Mouse (Mus musculus): Measurements from ENCODE around the gene Robo1. TPM values are rescaled to one million over a fixed set of nuclear protein-coding genes. Genes with fewer than 3 reads are reported as not detected.

Gene Robo1
- polyA plus RNA-seq, 1 experiment from 2014 or later = 59.8 TPM

- no peak overlapping the region for H3K9ac ChIP-seq
- H3K27ac ChIP-seq = no peak overlapping the region
- 31% methylated on average over 6 of the region's 6 CpGs for WGBS
- no peaks in the 10 kb centered on the region for H3K27me3 ChIP-seq
- peaks cover 19% of the 10 kb centered on the region for H3K4me1 ChIP-seq
- no peaks in the 10 kb centered on the region for H3K9me3 ChIP-seq
- H3K36me3 ChIP-seq (replicated peaks) = no peaks in the 10 kb centered on the region
- ATAC-seq (ENCODE audit: low FRiP score) = peak; percentile 53; the same call in 1 of the 2 replicates
- peak overlapping the region; percentile 13; the same call in 1 of the 2 replicates for H3K4me2 ChIP-seq
- no peak overlapping the region for H3K4me3 ChIP-seq (replicated peaks)
Observed at GRCm38 (mm10) chr16:72670240-72671038, 362.3 kb downstream of the Robo1 start.

DNA sequence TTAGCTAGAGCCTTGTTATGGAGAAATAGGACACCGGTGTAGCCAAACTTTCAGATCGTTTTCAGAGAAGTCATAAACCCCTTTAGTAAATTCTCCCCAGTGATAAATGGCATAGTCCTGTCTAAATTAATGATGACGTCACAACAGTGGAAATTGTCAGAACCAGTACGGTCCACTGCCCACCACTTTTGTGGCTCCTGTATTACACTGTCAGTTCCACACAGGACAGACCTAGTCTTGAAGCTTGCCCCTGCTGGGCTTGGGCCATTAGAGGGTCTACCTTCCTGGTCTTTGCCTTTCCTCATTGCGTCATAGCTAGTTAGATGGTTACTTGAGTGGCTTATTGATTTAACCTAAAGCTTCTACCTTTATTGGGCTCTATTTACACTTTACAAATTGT lies 369.1 kb downstream of the Robo1 start:
- H3K27ac ChIP-seq = no peak overlapping the region
- no peak for ATAC-seq (ENCODE audit: low FRiP score)

GRCm38 (mm10) chr16:72678450-72678849 lies 370.3 kb downstream of the Robo1 start:
- no peaks in the 10 kb centered on the region for H3K9me3 ChIP-seq
- no peak overlapping the region for H3K9ac ChIP-seq
- H3K4me2 ChIP-seq = no peak overlapping the region
- 51% methylated on average over 13 of the region's 13 CpGs for WGBS
- ATAC-seq (ENCODE audit: low FRiP score) = peak; percentile 39; the same call in 1 of the 2 replicates
- no peaks in the 10 kb centered on the region for H3K36me3 ChIP-seq (replicated peaks)
- 0 out of 2 replicates have a peak overlapping the region, but pooled peaks have one; percentile 4 for H3K27ac ChIP-seq
- peaks cover 37% of the 10 kb centered on the region for H3K4me1 ChIP-seq
- no peak overlapping the region for H3K4me3 ChIP-seq (replicated peaks)
- peaks cover 20% of the 10 kb centered on the region for H3K27me3 ChIP-seq

More for the DNA sequence above, 369.1 kb downstream of the Robo1 start:
- H3K27me3 ChIP-seq = peaks cover 11% of the 10 kb centered on the region
- peaks cover 33% of the 10 kb centered on the region for H3K4me1 ChIP-seq
- no peak overlapping the region for H3K4me3 ChIP-seq (replicated peaks)
- no peak overlapping the region for H3K4me2 ChIP-seq
- H3K36me3 ChIP-seq (replicated peaks) = no peaks in the 10 kb centered on the region
- H3K9me3 ChIP-seq = no peaks in the 10 kb centered on the region
- H3K9ac ChIP-seq = no peak overlapping the region
- 81% methylated on average over 5 of the region's 5 CpGs for WGBS

- no peak for ATAC-seq (ENCODE audit: low FRiP score)
- Histone ChIP-seq H3K9me3 (no peaks in the 10 kb centered on the region), H3K27me3 (peaks cover 25% of the 10 kb centered on the region), H3K4me3 (replicated peaks) (no peak overlapping the region), H3K27ac (no peak overlapping the region), H3K4me2 (no peak overlapping the region), H3K36me3 (replicated peaks) (no peaks in the 10 kb centered on the region), H3K9ac (no peak overlapping the region), H3K4me1 (peaks cover 41% of the 10 kb centered on the region)
- WGBS = 78% methylated on average over 11 of the region's 11 CpGs
Observed at GRCm38 (mm10) chr16:72678947-72679558, 370.9 kb downstream of the Robo1 start.

DNA sequence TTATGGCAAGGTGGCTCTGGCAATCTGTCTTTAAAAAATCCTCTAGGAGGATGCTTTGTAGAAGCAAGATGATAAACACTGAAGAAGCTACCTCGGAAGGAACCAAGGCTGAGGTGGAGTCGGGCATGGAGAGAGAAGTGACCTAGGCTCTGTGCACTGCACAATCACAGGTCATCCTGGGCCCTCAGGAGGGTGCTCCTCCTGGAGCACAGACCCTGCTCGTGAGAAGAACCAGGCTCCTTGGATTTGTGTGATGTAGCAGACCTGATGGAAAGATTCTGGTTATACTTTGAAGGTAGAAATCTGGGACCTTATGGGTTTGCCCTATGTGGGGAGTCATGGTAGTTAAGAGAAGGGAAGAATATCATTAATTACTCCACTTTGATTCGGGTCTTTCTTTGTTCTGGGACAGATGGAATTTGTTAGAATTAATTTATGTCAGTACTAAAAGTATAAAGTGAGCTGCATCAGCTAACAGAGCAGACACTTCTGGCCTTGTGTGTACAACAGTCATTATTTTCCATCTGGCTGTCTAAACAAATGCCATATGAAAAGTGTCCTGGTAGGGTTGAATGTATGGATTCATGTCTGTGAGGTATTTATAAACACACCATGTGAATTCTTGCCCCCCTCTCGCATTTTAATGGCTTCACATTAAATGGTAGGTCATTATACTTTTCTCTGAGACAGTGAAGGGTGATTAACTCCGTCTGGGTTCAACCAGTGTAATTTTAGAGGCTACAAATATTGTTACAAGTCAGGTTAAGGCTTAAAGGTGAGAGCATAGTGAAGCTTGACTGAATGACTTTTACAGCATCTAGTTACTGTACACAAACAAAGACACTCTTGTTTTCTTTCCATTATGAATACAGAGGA lies 377.7 kb downstream of the Robo1 start:
- peaks cover 44% of the 10 kb centered on the region for H3K27me3 ChIP-seq
- H3K4me3 ChIP-seq (replicated peaks) = no peak overlapping the region
- H3K4me2 ChIP-seq = no peak overlapping the region
- no peaks in the 10 kb centered on the region for H3K9me3 ChIP-seq
- no peak for ATAC-seq (ENCODE audit: low FRiP score)
- H3K36me3 ChIP-seq (replicated peaks) = no peaks in the 10 kb centered on the region
- peaks cover 31% of the 10 kb centered on the region; the same call in 1 of the 2 replicates for H3K4me1 ChIP-seq
- H3K9ac ChIP-seq = no peak overlapping the region
- WGBS = 68% methylated on average over 6 of the region's 6 CpGs
- no peak overlapping the region for H3K27ac ChIP-seq

DNA sequence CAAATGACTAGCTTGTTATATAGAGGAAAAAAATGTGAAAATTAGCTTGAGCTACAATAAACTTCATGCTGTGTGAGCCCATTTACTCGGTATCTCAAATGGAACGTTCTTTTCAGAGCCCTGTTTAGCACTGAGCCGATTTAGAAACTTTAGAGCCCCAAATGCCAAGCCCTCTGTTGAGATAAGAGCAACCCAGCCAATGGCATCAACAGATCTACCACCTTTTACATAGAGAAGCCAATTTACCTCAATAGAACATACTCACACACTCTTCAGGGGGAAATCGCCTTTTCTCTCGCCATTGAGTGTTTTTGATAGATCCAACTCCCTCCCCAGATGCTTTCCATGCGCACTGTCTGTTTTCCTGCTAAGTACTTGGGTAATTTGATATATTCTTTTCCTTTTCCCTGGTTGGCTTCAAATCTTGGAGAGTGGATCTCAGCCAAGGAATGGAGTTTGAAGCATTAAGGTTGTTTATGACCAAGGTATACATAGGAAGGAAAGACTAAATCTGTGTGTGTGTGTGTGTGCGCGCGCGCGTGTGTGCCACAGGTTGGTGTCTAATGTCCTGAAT lies 378.5 kb downstream of the Robo1 start:
- Histone ChIP-seq H3K4me2 (no peak overlapping the region), H3K4me1 (peaks cover 31% of the 10 kb centered on the region), H3K27ac (no peak overlapping the region), H3K4me3 (replicated peaks) (no peak overlapping the region), H3K36me3 (replicated peaks) (no peaks in the 10 kb centered on the region), H3K27me3 (peaks cover 44% of the 10 kb centered on the region), H3K9ac (no peak overlapping the region), H3K9me3 (no peaks in the 10 kb centered on the region)
- no peak for ATAC-seq (ENCODE audit: low FRiP score)
- 76% methylated on average over 11 of the region's 11 CpGs for WGBS

GRCm38 (mm10) chr16:72687651-72688050 lies 379.5 kb downstream of the Robo1 start:
- no peak overlapping the region for H3K4me2 ChIP-seq
- no peaks in the 10 kb centered on the region for H3K9me3 ChIP-seq
- no peaks in the 10 kb centered on the region for H3K36me3 ChIP-seq (replicated peaks)
- no peak for ATAC-seq (ENCODE audit: low FRiP score)
- peaks cover 45% of the 10 kb centered on the region for H3K27me3 ChIP-seq
- no peak overlapping the region for H3K9ac ChIP-seq
- H3K4me1 ChIP-seq = peaks cover 36% of the 10 kb centered on the region
- WGBS = 67% methylated on average over 3 of the region's 3 CpGs
- no peak overlapping the region for H3K4me3 ChIP-seq (replicated peaks)
- no peak overlapping the region for H3K27ac ChIP-seq

DNA sequence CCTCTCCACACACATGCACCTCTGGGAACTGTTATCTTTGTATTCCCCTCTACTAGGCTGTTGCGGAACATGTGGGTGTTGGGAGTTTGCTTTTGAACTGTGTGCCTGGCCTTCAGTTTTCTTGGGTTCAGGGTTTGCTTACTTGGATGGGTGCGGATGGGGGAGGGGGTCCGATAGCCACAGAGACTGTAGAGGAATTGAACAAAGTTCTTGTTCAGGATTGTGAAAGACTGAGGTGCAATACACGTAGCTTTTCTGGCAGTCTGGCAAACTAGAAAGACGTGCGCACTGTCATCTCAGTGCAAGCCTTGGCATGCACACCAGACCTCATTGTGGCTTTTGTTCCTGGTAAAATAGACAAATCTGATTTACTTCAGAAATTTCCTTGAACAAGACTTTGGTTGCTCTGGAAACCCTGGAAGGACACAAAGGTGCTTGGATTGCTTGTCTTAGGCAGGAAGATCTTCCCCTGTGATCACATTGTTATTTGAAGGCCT lies 380.1 kb downstream of the Robo1 start:
- no peak for ATAC-seq (ENCODE audit: low FRiP score)
- peaks cover 40% of the 10 kb centered on the region for H3K4me1 ChIP-seq

GRCm38 (mm10) chr16:72691909-72692308 lies 383.8 kb downstream of the Robo1 start:
- Histone ChIP-seq H3K27me3 (peaks cover 64% of the 10 kb centered on the region), H3K36me3 (replicated peaks) (no peaks in the 10 kb centered on the region), H3K4me2 (no peak overlapping the region), H3K4me3 (replicated peaks) (no peak overlapping the region), H3K4me1 (peaks cover 40% of the 10 kb centered on the region), H3K9ac (no peak overlapping the region), H3K9me3 (no peaks in the 10 kb centered on the region), H3K27ac (no peak overlapping the region)
- WGBS = 16% methylated on average over 3 of the region's 3 CpGs
- ATAC-seq (ENCODE audit: low FRiP score) = peak; percentile 37; the same call in 1 of the 2 replicates

More for the DNA sequence above, 380.1 kb downstream of the Robo1 start:
- H3K4me3 ChIP-seq (replicated peaks) = no peak overlapping the region
- no peaks in the 10 kb centered on the region for H3K36me3 ChIP-seq (replicated peaks)
- H3K27ac ChIP-seq = no peak overlapping the region
- H3K9me3 ChIP-seq = no peaks in the 10 kb centered on the region
- no peak overlapping the region for H3K4me2 ChIP-seq
- peaks cover 43% of the 10 kb centered on the region for H3K27me3 ChIP-seq
- no peak overlapping the region for H3K9ac ChIP-seq
- 82% methylated on average over 6 of the region's 6 CpGs for WGBS

DNA sequence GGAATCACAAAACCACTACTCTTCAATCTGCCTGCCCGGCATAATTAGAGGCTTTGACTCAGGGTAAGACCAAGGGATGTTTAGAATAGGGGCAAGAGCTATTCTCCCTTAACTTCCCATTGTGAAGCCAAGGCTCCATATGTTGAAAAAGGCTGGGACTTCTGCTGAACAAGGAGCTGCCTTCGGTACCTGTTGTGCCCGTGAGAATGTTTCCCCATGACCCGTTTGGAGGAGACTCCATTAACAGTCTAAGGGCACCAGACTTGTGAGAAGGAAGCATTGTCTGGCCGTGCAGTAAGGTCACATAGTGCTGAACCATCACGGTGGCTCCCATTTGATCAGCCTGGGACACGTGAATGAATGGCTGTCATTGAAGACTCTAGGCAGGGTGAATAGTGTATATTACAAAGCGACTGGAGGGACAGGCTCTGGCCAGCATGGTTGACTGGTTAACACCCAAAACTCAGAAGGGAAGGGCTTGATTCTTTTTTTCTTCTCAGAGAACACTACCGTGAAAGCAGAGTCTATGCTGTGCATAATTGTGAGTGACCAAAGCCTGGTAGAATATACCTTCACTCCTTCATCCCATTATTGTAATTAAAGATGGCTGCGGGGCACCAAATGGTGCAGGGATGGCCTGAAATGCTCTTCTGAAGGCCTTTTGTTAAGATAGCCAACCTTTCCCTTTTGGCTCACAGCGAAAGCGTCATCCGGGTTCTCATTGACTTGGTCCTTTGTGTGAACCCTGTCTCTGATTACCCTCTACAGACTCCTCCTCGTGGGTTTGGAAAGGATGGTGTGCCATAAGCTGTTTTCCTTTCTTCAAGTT lies 385.6 kb downstream of the Robo1 start:
- H3K4me1 ChIP-seq = peaks cover 38% of the 10 kb centered on the region
- no peaks in the 10 kb centered on the region for H3K9me3 ChIP-seq
- 0 out of 2 replicates have a peak overlapping the region, but pooled peaks have one; percentile 2 for H3K27ac ChIP-seq
- WGBS = 8% methylated on average over 14 of the region's 14 CpGs
- H3K9ac ChIP-seq = no peak overlapping the region
- peaks cover 65% of the 10 kb centered on the region for H3K27me3 ChIP-seq
- ATAC-seq (ENCODE audit: low FRiP score) = peak; percentile 42
- H3K4me2 ChIP-seq = peak overlapping the region; percentile 19; the same call in 1 of the 2 replicates
- H3K4me3 ChIP-seq (replicated peaks) = no peak overlapping the region
- H3K36me3 ChIP-seq (replicated peaks) = no peaks in the 10 kb centered on the region

DNA sequence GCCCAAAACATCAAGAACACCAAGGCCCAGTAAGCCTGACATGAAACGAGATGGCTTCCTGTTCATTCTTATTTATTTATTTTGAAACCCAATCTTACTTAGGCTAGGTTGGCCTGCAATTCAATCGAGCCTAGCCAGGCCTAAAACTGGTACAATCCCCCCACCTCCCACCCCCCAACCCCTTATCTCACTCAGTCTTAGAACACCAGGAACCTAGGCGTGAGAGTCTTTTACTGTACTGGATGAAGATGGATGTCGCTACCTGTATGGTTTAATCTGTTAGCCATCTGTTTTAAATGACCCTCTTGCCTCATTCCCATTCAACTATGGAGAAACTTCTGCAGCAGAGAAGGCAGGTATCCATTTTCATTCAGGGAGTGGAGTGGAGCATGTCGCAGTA lies 386.7 kb downstream of the Robo1 start:
- Histone ChIP-seq H3K4me1 (peaks cover 49% of the 10 kb centered on the region), H3K9ac (no peak overlapping the region), H3K4me3 (replicated peaks) (no peak overlapping the region), H3K36me3 (replicated peaks) (no peaks in the 10 kb centered on the region), H3K27ac (no peak overlapping the region), H3K4me2 (no peak overlapping the region), H3K9me3 (no peaks in the 10 kb centered on the region), H3K27me3 (peaks cover 62% of the 10 kb centered on the region)
- no peak for ATAC-seq (ENCODE audit: low FRiP score)
- WGBS = 75% methylated on average over 5 of the region's 5 CpGs
